Mouse (Mus musculus): ENCODE measurements around the gene Spn. TPM values are rescaled to one million over a fixed set of nuclear protein-coding genes. Genes with fewer than 3 reads are reported as not detected.

Gene Spn
- polyA plus RNA-seq, 1 experiment = 36.3 TPM

- H3K4me3 ChIP-seq (ENCODE audit: insufficient read depth, low read length) = no peak overlapping the region
Measured at GRCm38 (mm10) chr7:127084794-127085193, 52.8 kb downstream of the Spn start.

GRCm38 (mm10) chr7:127083689-127084088 is 53.9 kb downstream of the Spn start:
- no peak overlapping the region for H3K4me3 ChIP-seq (ENCODE audit: insufficient read depth, low read length)
- H3K4me1 ChIP-seq (ENCODE audit: control insufficient read depth, insufficient read depth, low read length) = peaks cover 37% of the 10 kb centered on the region
- TF ChIP-seq CTCF (IDR thresholded peaks at IDR 0.05; ENCODE audit: low read depth, low read length) (no peak), POLR2A (IDR thresholded peaks at IDR 0.05; ENCODE audit: borderline replicate concordance, low read depth, low read length) (no peak)
- no peak overlapping the region for H3K27ac ChIP-seq (ENCODE audit: insufficient read depth, low read depth, low read length)

More at GRCm38 (mm10) chr7:127084794-127085193, 52.8 kb downstream of the Spn start:
- H3K27ac ChIP-seq (ENCODE audit: insufficient read depth, low read depth, low read length) = no peak overlapping the region
- TF ChIP-seq CTCF (IDR thresholded peaks at IDR 0.05; ENCODE audit: low read depth, low read length) (no peak), POLR2A (IDR thresholded peaks at IDR 0.05; ENCODE audit: borderline replicate concordance, low read depth, low read length) (no peak)
- peaks cover 38% of the 10 kb centered on the region for H3K4me1 ChIP-seq (ENCODE audit: control insufficient read depth, insufficient read depth, low read length)

DNA sequence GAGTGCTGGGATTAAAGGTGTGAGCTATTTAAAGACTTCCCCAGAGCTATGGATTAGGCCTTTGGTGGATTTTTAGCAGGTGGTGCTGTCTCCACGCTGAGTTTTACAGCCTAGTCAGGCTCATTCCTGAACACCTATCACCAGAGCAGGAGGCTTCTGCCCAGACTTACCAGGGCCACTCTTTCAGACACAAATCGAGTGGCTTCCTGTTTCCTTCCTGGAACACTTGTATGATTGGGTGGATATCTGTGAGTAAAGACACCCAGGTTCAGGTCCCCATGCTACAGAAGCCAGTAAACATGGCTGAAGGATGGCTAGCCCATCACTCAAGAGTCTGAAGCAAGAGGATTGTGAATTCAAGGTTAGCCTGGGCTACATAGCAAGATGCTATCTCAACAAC is 54.6 kb downstream of the Spn start:
- no peak for TF ChIP-seq POLR2A (IDR thresholded peaks at IDR 0.05; ENCODE audit: borderline replicate concordance, low read depth, low read length)
- TF ChIP-seq CTCF (IDR thresholded peaks at IDR 0.05; ENCODE audit: low read depth, low read length) = no peak
- peaks cover 43% of the 10 kb centered on the region for H3K4me1 ChIP-seq (ENCODE audit: control insufficient read depth, insufficient read depth, low read length)
- no peak overlapping the region for H3K4me3 ChIP-seq (ENCODE audit: insufficient read depth, low read length)
- no peak overlapping the region for H3K27ac ChIP-seq (ENCODE audit: insufficient read depth, low read depth, low read length)

GRCm38 (mm10) chr7:127082271-127082670 is 55.4 kb downstream of the Spn start:
- TF ChIP-seq POLR2A (IDR thresholded peaks at IDR 0.05; ENCODE audit: borderline replicate concordance, low read depth, low read length) (no peak), CTCF (IDR thresholded peaks at IDR 0.05; ENCODE audit: low read depth, low read length) (no peak)
- Histone ChIP-seq H3K4me3 (ENCODE audit: insufficient read depth, low read length) (no peak overlapping the region), H3K4me1 (ENCODE audit: control insufficient read depth, insufficient read depth, low read length) (peaks cover 46% of the 10 kb centered on the region), H3K27ac (ENCODE audit: insufficient read depth, low read depth, low read length) (no peak overlapping the region)

Other genes starting within 250 kb of the Spn start
- gene Tmem219, start 214.9 kb downstream of the Spn start, polyA plus RNA-seq (2012; ENCODE audit: insufficient read depth, insufficient read length, missing spikeins) = 74.2 and 75.9 TPM in 2 replicates
- gene Kctd13, start 208.9 kb downstream of the Spn start, polyA plus RNA-seq (2012; ENCODE audit: insufficient read depth, insufficient read length, missing spikeins) = 16.2 and 17.5 TPM in 2 replicates
- not detected in 2 replicates for gene Asphd1, start 188.2 kb downstream of the Spn start, polyA plus RNA-seq (2012; ENCODE audit: insufficient read depth, insufficient read length, missing spikeins)
- gene Sez6l2, start 187.3 kb downstream of the Spn start, polyA plus RNA-seq (2012; ENCODE audit: insufficient read depth, insufficient read length, missing spikeins) = 1.6 and 2.6 TPM in 2 replicates
- 112 and 118 TPM in 2 replicates for gene Cdipt, start 161.9 kb downstream of the Spn start, polyA plus RNA-seq (2012; ENCODE audit: insufficient read depth, insufficient read length, missing spikeins)
- 7.3 and 7.4 TPM in 2 replicates for gene Cdiptos, start 161.7 kb downstream of the Spn start, polyA plus RNA-seq (2012; ENCODE audit: insufficient read depth, insufficient read length, missing spikeins)
- gene Mvp, start 123.2 kb downstream of the Spn start, polyA plus RNA-seq (2012; ENCODE audit: insufficient read depth, insufficient read length, missing spikeins) = 95.9 and 96.2 TPM in 2 replicates
- gene Pagr1b, start 121.3 kb downstream of the Spn start, polyA plus RNA-seq (2012; ENCODE audit: insufficient read depth, insufficient read length, missing spikeins) = 9.2 and 17.6 TPM in 2 replicates
- gene Pagr1a, start 120.5 kb downstream of the Spn start, polyA plus RNA-seq (2012; ENCODE audit: insufficient read depth, insufficient read length, missing spikeins) = 20.3 and 22.2 TPM in 2 replicates
- gene Gm42742, start 116.7 kb downstream of the Spn start, polyA plus RNA-seq (2012; ENCODE audit: insufficient read depth, insufficient read length, missing spikeins) = 31.3 and 44.3 TPM in 2 replicates
- gene Prrt2, start 116.6 kb downstream of the Spn start, polyA plus RNA-seq (2012; ENCODE audit: insufficient read depth, insufficient read length, missing spikeins) = 2.8 TPM in 1 of 2 replicates, not detected in the other
- gene Maz, start 110.8 kb downstream of the Spn start, polyA plus RNA-seq (2012; ENCODE audit: insufficient read depth, insufficient read length, missing spikeins) = 161 and 164 TPM in 2 replicates
- gene Kif22, start 95.4 kb downstream of the Spn start, polyA plus RNA-seq (2012; ENCODE audit: insufficient read depth, insufficient read length, missing spikeins) = 40.8 and 48.5 TPM in 2 replicates
- not detected in 2 replicates for gene Zg16, start 50.5 kb downstream of the Spn start, polyA plus RNA-seq (2012; ENCODE audit: insufficient read depth, insufficient read length, missing spikeins)
- gene AI467606, start 46.5 kb downstream of the Spn start, polyA plus RNA-seq (2012; ENCODE audit: insufficient read depth, insufficient read length, missing spikeins) = 41.2 and 41.4 TPM in 2 replicates
- 0.71 TPM in 1 of 2 replicates, not detected in the other for gene Qprt, start 15.6 kb downstream of the Spn start, polyA plus RNA-seq (2012; ENCODE audit: insufficient read depth, insufficient read length, missing spikeins)
- 58.0 and 58.5 TPM in 2 replicates for gene Cd2bp2, start 58.2 kb upstream of the Spn start, polyA plus RNA-seq (2012; ENCODE audit: insufficient read depth, insufficient read length, missing spikeins)
- gene Tbc1d10b, start 70.6 kb upstream of the Spn start, polyA plus RNA-seq (2012; ENCODE audit: insufficient read depth, insufficient read length, missing spikeins) = 67.2 and 71.7 TPM in 2 replicates
- 3.9 and 6.9 TPM in 2 replicates for gene Mylpf, start 71.1 kb upstream of the Spn start, polyA plus RNA-seq (2012; ENCODE audit: insufficient read depth, insufficient read length, missing spikeins)
- 6.5 and 6.8 TPM in 2 replicates for gene Zfp553, start 95.2 kb upstream of the Spn start, polyA plus RNA-seq (2012; ENCODE audit: insufficient read depth, insufficient read length, missing spikeins)
- 2.9 and 5.8 TPM in 2 replicates for gene Sept1, start 95.3 kb upstream of the Spn start, polyA plus RNA-seq (2012; ENCODE audit: insufficient read depth, insufficient read length, missing spikeins)
- gene Zfp771, start 106.5 kb upstream of the Spn start, polyA plus RNA-seq (2012; ENCODE audit: insufficient read depth, insufficient read length, missing spikeins) = 10.9 and 12.4 TPM in 2 replicates
- gene Dctpp1, start 122.9 kb upstream of the Spn start, polyA plus RNA-seq (2012; ENCODE audit: insufficient read depth, insufficient read length, missing spikeins) = 25.6 and 27.3 TPM in 2 replicates
- gene Sephs2, start 136.2 kb upstream of the Spn start, polyA plus RNA-seq (2012; ENCODE audit: insufficient read depth, insufficient read length, missing spikeins) = 72.2 and 77.0 TPM in 2 replicates
- 42.3 and 49.7 TPM in 2 replicates for gene Itgal, start 158.4 kb upstream of the Spn start, polyA plus RNA-seq (2012; ENCODE audit: insufficient read depth, insufficient read length, missing spikeins)
- gene Zfp768, start 207.8 kb upstream of the Spn start, polyA plus RNA-seq (2012; ENCODE audit: insufficient read depth, insufficient read length, missing spikeins) = 14.9 and 16.2 TPM in 2 replicates
- gene Zfp747, start 238.2 kb upstream of the Spn start, polyA plus RNA-seq (2012; ENCODE audit: insufficient read depth, insufficient read length, missing spikeins) = 6.3 and 6.8 TPM in 2 replicates
- gene 9130019O22Rik, start 249.3 kb upstream of the Spn start, polyA plus RNA-seq (2012; ENCODE audit: insufficient read depth, insufficient read length, missing spikeins) = 2.8 and 2.9 TPM in 2 replicates

Measured in bone marrow macrophage, adult 2 months (primary cell).